Mouse (Mus musculus): ENCODE results near the gene Gpsm1. TPM values are rescaled to one million over a fixed set of nuclear protein-coding genes. Genes with fewer than 3 reads are reported as not detected.
A peak's percentile ranks its signal among the peaks of the same experiment; 100 is the strongest.
"Not testable (repeated sequence)": the region's sequence is repeated elsewhere in the genome, so short reads cannot be mapped to it uniquely, and the experiment has no call there.

Gpsm1 gene
- polyA plus RNA-seq, 1 experiment = 126 TPM

GRCm38 (mm10) chr2:26368572-26368971 lies 53.3 kb downstream of the Gpsm1 start:
- no peak for TF ChIP-seq CTCF (IDR thresholded peaks at IDR 0.05; ENCODE audit: borderline replicate concordance, insufficient read depth, low read depth, low read length)
- DNase-seq = no peak
- no peak overlapping the region for H3K4me3 ChIP-seq (replicated peaks; ENCODE audit: insufficient read depth, low read depth, low read length)
- no peaks in the 10 kb centered on the region for H3K27me3 ChIP-seq (ENCODE audit: control insufficient read depth, insufficient read depth, low read length)
- H3K4me1 ChIP-seq (ENCODE audit: control insufficient read depth, insufficient read depth, low read length) = peaks cover 18% of the 10 kb centered on the region
- H3K27ac ChIP-seq (ENCODE audit: insufficient read depth, low read length) = no peak overlapping the region
- WGBS = 48% methylated on average over 1 of the region's 1 CpGs

GRCm38 (mm10) chr2:26372396-26372795 lies 57.1 kb downstream of the Gpsm1 start:
- no peak overlapping the region for H3K27ac ChIP-seq (ENCODE audit: insufficient read depth, low read length)
- no peaks in the 10 kb centered on the region for H3K27me3 ChIP-seq (ENCODE audit: control insufficient read depth, insufficient read depth, low read length)
- no peak for DNase-seq
- no peak overlapping the region for H3K4me3 ChIP-seq (replicated peaks; ENCODE audit: insufficient read depth, low read depth, low read length)
- no peaks in the 10 kb centered on the region for H3K4me1 ChIP-seq (ENCODE audit: control insufficient read depth, insufficient read depth, low read length)
- 93% methylated on average over 8 of the region's 8 CpGs for WGBS
- TF ChIP-seq CTCF (IDR thresholded peaks at IDR 0.05; ENCODE audit: borderline replicate concordance, insufficient read depth, low read depth, low read length) (no peak), POLR2A (IDR thresholded peaks at IDR 0.05; ENCODE audit: borderline replicate concordance, insufficient read depth, low read length) (no peak)

GRCm38 (mm10) chr2:26380131-26380771 lies 64.9 kb downstream of the Gpsm1 start, which contains the start of gene Snapc4:
Snapc4 (minus strand) TSS chr2:26380653.
- Histone ChIP-seq H3K4me1 (ENCODE audit: control insufficient read depth, insufficient read depth, low read length) (no peaks in the 10 kb centered on the region), H3K4me3 (replicated peaks; ENCODE audit: insufficient read depth, low read depth, low read length) (peak within 1 kb of the TSS; percentile 84), H3K27me3 (ENCODE audit: control insufficient read depth, insufficient read depth, low read length) (no peaks in the 10 kb centered on the region), H3K27ac (ENCODE audit: insufficient read depth, low read length) (no peak within 1 kb of the TSS)
- under 1% methylated on average over 38 of the region's 38 CpGs for WGBS
- TF ChIP-seq CTCF (IDR thresholded peaks at IDR 0.05; ENCODE audit: borderline replicate concordance, insufficient read depth, low read depth, low read length) = no peak
- peak; percentile 58; the same call in 1 of the 2 replicates for TF ChIP-seq POLR2A (IDR thresholded peaks at IDR 0.05; ENCODE audit: borderline replicate concordance, insufficient read depth, low read length)
- DNase-seq = peak; percentile 83 to 84

- H3K4me1 ChIP-seq (ENCODE audit: control insufficient read depth, insufficient read depth, low read length); H3K27ac ChIP-seq (ENCODE audit: insufficient read depth, low read length); H3K27me3 ChIP-seq (ENCODE audit: control insufficient read depth, insufficient read depth, low read length); DNase-seq: not testable (repeated sequence)
- peak overlapping the region; percentile 84 for H3K4me3 ChIP-seq (replicated peaks; ENCODE audit: insufficient read depth, low read depth, low read length)
- 27% methylated on average over 6 of the region's 6 CpGs for WGBS
These were observed 65.6 kb downstream of the Gpsm1 start for GRCm38 (mm10) chr2:26380871-26381270.

- WGBS = 84% methylated on average over 3 of the region's 3 CpGs
- H3K4me1 ChIP-seq (ENCODE audit: control insufficient read depth, insufficient read depth, low read length) = peaks cover 19% of the 10 kb centered on the region
- no peak for DNase-seq
- H3K27me3 ChIP-seq (ENCODE audit: control insufficient read depth, insufficient read depth, low read length) = no peaks in the 10 kb centered on the region
- H3K4me3 ChIP-seq (replicated peaks; ENCODE audit: insufficient read depth, low read depth, low read length) = no peak overlapping the region
- no peak for TF ChIP-seq POLR2A (IDR thresholded peaks at IDR 0.05; ENCODE audit: borderline replicate concordance, insufficient read depth, low read length)
- no peak for TF ChIP-seq CTCF (IDR thresholded peaks at IDR 0.05; ENCODE audit: borderline replicate concordance, insufficient read depth, low read depth, low read length)
- H3K27ac ChIP-seq (ENCODE audit: insufficient read depth, low read length) = no peak overlapping the region
These were observed 72.4 kb downstream of the Gpsm1 start for GRCm38 (mm10) chr2:26387713-26388112.

- Histone ChIP-seq H3K4me1 (ENCODE audit: control insufficient read depth, insufficient read depth, low read length) (peaks cover 19% of the 10 kb centered on the region), H3K27me3 (ENCODE audit: control insufficient read depth, insufficient read depth, low read length) (no peaks in the 10 kb centered on the region), H3K4me3 (replicated peaks; ENCODE audit: insufficient read depth, low read depth, low read length) (peak overlapping the region; percentile 85), H3K27ac (ENCODE audit: insufficient read depth, low read length) (peak overlapping the region; percentile 42; the same call in 1 of the 2 replicates)
- no peak for TF ChIP-seq POLR2A (IDR thresholded peaks at IDR 0.05; ENCODE audit: borderline replicate concordance, insufficient read depth, low read length)
- DNase-seq = no peak
- under 1% methylated on average over 44 of the region's 45 CpGs for WGBS
These were observed 73.4 kb downstream of the Gpsm1 start for GRCm38 (mm10) chr2:26388682-26389153.

- H3K27ac ChIP-seq (ENCODE audit: insufficient read depth, low read length) = peak within 1 kb of the TSS; percentile 42; the same call in 1 of the 2 replicates
- DNase-seq = peak; percentile 85 to 86
- H3K27me3 ChIP-seq (ENCODE audit: control insufficient read depth, insufficient read depth, low read length) = no peaks in the 10 kb centered on the region
- under 1% methylated on average over 60 of the region's 60 CpGs for WGBS
- H3K4me1 ChIP-seq (ENCODE audit: control insufficient read depth, insufficient read depth, low read length) = peaks cover 19% of the 10 kb centered on the region
- peak within 1 kb of the TSS; percentile 85 for H3K4me3 ChIP-seq (replicated peaks; ENCODE audit: insufficient read depth, low read depth, low read length)
- TF ChIP-seq POLR2A (IDR thresholded peaks at IDR 0.05; ENCODE audit: borderline replicate concordance, insufficient read depth, low read length) (peak; percentile 84), CTCF (IDR thresholded peaks at IDR 0.05; ENCODE audit: borderline replicate concordance, insufficient read depth, low read depth, low read length) (no peak)
These were observed 73.9 kb downstream of the Gpsm1 start, which contains the start of the genes Entr1 and Pmpca for GRCm38 (mm10) chr2:26389154-26389690. Entr1 (minus strand) TSS chr2:26389316. Pmpca (plus strand) TSS chr2:26389339.

GRCm38 (mm10) chr2:26390954-26391353 lies 75.6 kb downstream of the Gpsm1 start:
- Histone ChIP-seq H3K27ac (ENCODE audit: insufficient read depth, low read length) (no peak overlapping the region), H3K4me1 (ENCODE audit: control insufficient read depth, insufficient read depth, low read length) (peaks cover 19% of the 10 kb centered on the region), H3K27me3 (ENCODE audit: control insufficient read depth, insufficient read depth, low read length) (no peaks in the 10 kb centered on the region), H3K4me3 (replicated peaks; ENCODE audit: insufficient read depth, low read depth, low read length) (no peak overlapping the region)
- TF ChIP-seq CTCF (IDR thresholded peaks at IDR 0.05; ENCODE audit: borderline replicate concordance, insufficient read depth, low read depth, low read length) (no peak), POLR2A (IDR thresholded peaks at IDR 0.05; ENCODE audit: borderline replicate concordance, insufficient read depth, low read length) (no peak)
- 62% methylated on average over 3 of the region's 3 CpGs for WGBS
- no peak for DNase-seq
